Comparison of ENCODE assay signal across 8 mouse cellular contexts in the genomic region with DNA sequence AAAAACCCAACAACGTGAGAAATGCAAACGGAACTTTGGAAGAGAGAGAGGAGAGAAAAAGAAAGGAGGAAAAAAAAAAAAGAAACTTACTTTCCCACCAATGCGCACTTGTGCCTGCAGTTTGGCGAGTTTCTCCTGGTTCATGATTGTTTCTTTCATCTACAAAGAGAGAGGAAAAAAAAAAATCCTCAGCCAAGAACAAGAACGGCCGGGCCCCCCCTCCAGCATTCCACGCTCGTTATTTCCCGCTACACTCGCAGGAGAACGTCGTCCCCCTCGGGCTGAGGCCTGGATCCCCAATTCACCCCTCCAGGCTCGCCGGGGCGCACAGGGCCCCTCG. TPM values are rescaled to one million over a fixed set of nuclear protein-coding genes. Genes with fewer than 3 reads are reported as not detected.
DNase-seq lines count a peak whose midpoint lies in the region; ATAC-seq and TF ChIP-seq lines count a peak whose summit lies in the region.

No protein-coding gene starts in this region.

- H3K4me3 ChIP-seq in layer of hippocampus, adult 2 months, result peak overlapping the region; percentile 87
- H3K4me3 ChIP-seq in bone marrow macrophage, adult 2 months (ENCODE audit: insufficient read depth, low read length), result peak overlapping the region; percentile 88
- peak overlapping the region; percentile 94 for H3K4me3 ChIP-seq in hindbrain, embryonic 15.5 days
- H3K4me3 ChIP-seq in midbrain, embryonic 16.5 days (ENCODE audit: low read depth, low read length), result peak overlapping the region; percentile 100

- H3K9ac ChIP-seq in hindbrain, embryonic 15.5 days, result peak overlapping the region; percentile 94
- H3K9ac ChIP-seq in midbrain, embryonic 16.5 days (ENCODE audit: low read depth, low read length), result peak overlapping the region; percentile 98

- DNase-seq in layer of hippocampus, adult 2 months (ENCODE audit: low spot score in 2 of 2), result no peak
- DNase-seq in layer of hippocampus, postnatal 14 days (ENCODE audit: low spot score in 2 of 2), result no peak
- no peak for DNase-seq in adrenal gland, postnatal 14 days
- no peak for DNase-seq in embryo, embryonic 10.5 days (ENCODE audit: low spot score)
- no peak for DNase-seq in kidney, postnatal 4 days

- WGBS in hindbrain, embryonic 15.5 days, result under 1% methylated on average over 16 of the region's 17 CpGs
- WGBS in midbrain, embryonic 16.5 days, result under 1% methylated on average over 17 of the region's 17 CpGs

- H3K9me3 ChIP-seq in hindbrain, embryonic 15.5 days, result no peaks in the 10 kb centered on the region
- H3K9me3 ChIP-seq in midbrain, embryonic 16.5 days (replicated peaks; ENCODE audit: control insufficient read depth, low read length, poor library complexity, severe bottlenecking), result no peaks in the 10 kb centered on the region

- TF ChIP-seq CTCF in layer of hippocampus, adult 2 months (conservative IDR thresholded peaks at IDR 0.05), result no peak
- TF ChIP-seq CTCF in bone marrow macrophage, adult 2 months (IDR thresholded peaks at IDR 0.05; ENCODE audit: low read depth, low read length), result no peak

- TF ChIP-seq POLR2A in bone marrow macrophage, adult 2 months (IDR thresholded peaks at IDR 0.05; ENCODE audit: borderline replicate concordance, low read depth, low read length), result no peak

- peaks cover 30% of the 10 kb centered on the region for H3K36me3 ChIP-seq in hindbrain, embryonic 15.5 days
- H3K36me3 ChIP-seq in midbrain, embryonic 16.5 days (ENCODE audit: control insufficient read depth, insufficient read depth, low read length), result peaks cover 6% of the 10 kb centered on the region

- H3K4me1 ChIP-seq in bone marrow macrophage, adult 2 months (ENCODE audit: control insufficient read depth, insufficient read depth, low read length), result peaks cover 14% of the 10 kb centered on the region
- H3K4me1 ChIP-seq in hindbrain, embryonic 15.5 days (replicated peaks), result peaks cover 20% of the 10 kb centered on the region
- H3K4me1 ChIP-seq in midbrain, embryonic 16.5 days (ENCODE audit: control insufficient read depth, insufficient read depth, low read length), result peaks cover 15% of the 10 kb centered on the region

- H3K4me2 ChIP-seq in hindbrain, embryonic 15.5 days, result peak overlapping the region; percentile 77
- H3K4me2 ChIP-seq in midbrain, embryonic 16.5 days (ENCODE audit: low read length), result peak overlapping the region; percentile 65

- ATAC-seq in hindbrain, embryonic 15.5 days (ENCODE audit: low FRiP score, low read depth), result no peak
- no peak for ATAC-seq in midbrain, embryonic 16.5 days

- H3K27ac ChIP-seq in layer of hippocampus, adult 2 months, result peak overlapping the region; percentile 93
- H3K27ac ChIP-seq in bone marrow macrophage, adult 2 months (ENCODE audit: insufficient read depth, low read depth, low read length), result peak overlapping the region; percentile 46; the same call in 1 of the 2 replicates
- peak overlapping the region; percentile 91 for H3K27ac ChIP-seq in hindbrain, embryonic 15.5 days (replicated peaks)
- peak overlapping the region; percentile 85 for H3K27ac ChIP-seq in midbrain, embryonic 16.5 days (ENCODE audit: low read length)

- no peaks in the 10 kb centered on the region for H3K27me3 ChIP-seq in hindbrain, embryonic 15.5 days
- H3K27me3 ChIP-seq in midbrain, embryonic 16.5 days (ENCODE audit: control insufficient read depth, insufficient read depth, low read depth, low read length), result no peaks in the 10 kb centered on the region

RNA-seq across cellular contexts. Expression of gene Btf3, which starts 0.7 kb away (rescaled TPM):
- 100 to 1,000 TPM; 198 TPM for total RNA-seq in layer of hippocampus, adult 2 months (2021)
- 100 to 1,000 TPM; 209 to 232 TPM for total RNA-seq in layer of hippocampus, postnatal 14 days (2021)
- polyA plus RNA-seq in bone marrow macrophage, adult 2 months (2012; ENCODE audit: insufficient read depth, insufficient read length, missing spikeins), result 440 and 511 TPM in 2 replicates
- 444 and 475 TPM in 2 replicates for polyA plus RNA-seq in hindbrain, embryonic 15.5 days (2015; fragmentation: Nextera tagmentation; extraction: Ambion mirVana)
- polyA plus RNA-seq in midbrain, embryonic 16.5 days (2015; fragmentation: Nextera tagmentation; extraction: Ambion mirVana), result 461 and 495 TPM in 2 replicates
- total RNA-seq in adrenal gland, postnatal 14 days (2021), result 364 and 430 TPM in 2 replicates

RNA-seq across cellular contexts. Expression of gene Gm21976, which starts 36.4 kb away (rescaled TPM):
- total RNA-seq in layer of hippocampus, adult 2 months (2021), result not detected
- total RNA-seq in layer of hippocampus, postnatal 14 days (2021), result not detected
- polyA plus RNA-seq in bone marrow macrophage, adult 2 months (2012; ENCODE audit: insufficient read depth, insufficient read length, missing spikeins), result not detected in 2 replicates
- not detected in 2 replicates for polyA plus RNA-seq in hindbrain, embryonic 15.5 days (2015; fragmentation: Nextera tagmentation; extraction: Ambion mirVana)
- polyA plus RNA-seq in midbrain, embryonic 16.5 days (2015; fragmentation: Nextera tagmentation; extraction: Ambion mirVana), result not detected in 2 replicates
- not detected in 2 replicates for total RNA-seq in adrenal gland, postnatal 14 days (2021)

RNA-seq across cellular contexts. Expression of gene Foxd1, which starts 37.9 kb away (rescaled TPM):
- total RNA-seq in layer of hippocampus, adult 2 months (2021), result 1 to 10 TPM in 1 of 2 experiments, under 1 TPM in 1; 0.69 to 1.2 TPM
- total RNA-seq in layer of hippocampus, postnatal 14 days (2021), result 1 to 10 TPM; 1.1 to 1.4 TPM
- not detected in 2 replicates for polyA plus RNA-seq in bone marrow macrophage, adult 2 months (2012; ENCODE audit: insufficient read depth, insufficient read length, missing spikeins)
- 1.1 and 1.2 TPM in 2 replicates for polyA plus RNA-seq in hindbrain, embryonic 15.5 days (2015; fragmentation: Nextera tagmentation; extraction: Ambion mirVana)
- 0.49 and 0.52 TPM in 2 replicates for polyA plus RNA-seq in midbrain, embryonic 16.5 days (2015; fragmentation: Nextera tagmentation; extraction: Ambion mirVana)
- total RNA-seq in adrenal gland, postnatal 14 days (2021), result 0.75 and 0.82 TPM in 2 replicates

RNA-seq across cellular contexts. Expression of gene Ankra2, which starts 53.2 kb away (rescaled TPM):
- 10 to 100 TPM; 50.0 to 50.4 TPM for total RNA-seq in layer of hippocampus, adult 2 months (2021)
- total RNA-seq in layer of hippocampus, postnatal 14 days (2021), result 10 to 100 TPM; 48.6 to 49.0 TPM
- polyA plus RNA-seq in bone marrow macrophage, adult 2 months (2012; ENCODE audit: insufficient read depth, insufficient read length, missing spikeins), result 26.5 and 28.3 TPM in 2 replicates
- polyA plus RNA-seq in hindbrain, embryonic 15.5 days (2015; fragmentation: Nextera tagmentation; extraction: Ambion mirVana), result 68.4 and 69.2 TPM in 2 replicates
- polyA plus RNA-seq in midbrain, embryonic 16.5 days (2015; fragmentation: Nextera tagmentation; extraction: Ambion mirVana), result 76.0 and 88.0 TPM in 2 replicates
- total RNA-seq in adrenal gland, postnatal 14 days (2021), result 22.0 and 26.4 TPM in 2 replicates

RNA-seq across cellular contexts. Expression of gene Utp15, which starts 53.3 kb away (rescaled TPM):
- 10 to 100 TPM; 21.5 to 22.5 TPM for total RNA-seq in layer of hippocampus, adult 2 months (2021)
- 10 to 100 TPM; 17.8 to 19.2 TPM for total RNA-seq in layer of hippocampus, postnatal 14 days (2021)
- polyA plus RNA-seq in bone marrow macrophage, adult 2 months (2012; ENCODE audit: insufficient read depth, insufficient read length, missing spikeins), result 10.0 and 14.6 TPM in 2 replicates
- 28.6 and 29.8 TPM in 2 replicates for polyA plus RNA-seq in hindbrain, embryonic 15.5 days (2015; fragmentation: Nextera tagmentation; extraction: Ambion mirVana)
- polyA plus RNA-seq in midbrain, embryonic 16.5 days (2015; fragmentation: Nextera tagmentation; extraction: Ambion mirVana), result 33.2 and 34.7 TPM in 2 replicates
- total RNA-seq in adrenal gland, postnatal 14 days (2021), result 15.7 and 19.0 TPM in 2 replicates
